Mouse (Mus musculus) heart, postnatal 0 days (tissue): ENCODE measurements around the gene Egln1. TPM values are rescaled to one million over a fixed set of nuclear protein-coding genes. Genes with fewer than 3 reads are reported as not detected.

Experiments
- ATAC-seq: fragments of 200-750 bp; cut with Nextera tagmentation; 2 replicates; pipeline ENCODE4 v1.8.0; 2017; ENCODE audit warnings: low read depth, moderate number of reproducible peaks, moderate library complexity; ENCODE audit not compliant: insufficient read depth
- DNase-seq: peaks from one replicate; pipeline ENCODE4 v3.0.0-alpha.2; 2016; ENCODE audit warnings: low spot score
- H3K27ac ChIP-seq: fragments of 300-500 bp; sonication (generic); 2 replicates; pipeline ENCODE4 v1.5.1; 2014; ENCODE audit warnings: low read depth, mild to moderate bottlenecking
- H3K27me3 ChIP-seq: fragments of 300-500 bp; sonication (generic); 2 replicates; pipeline ENCODE4 v1.6.1; 2014; ENCODE audit warnings: low read length, mixed read lengths; ENCODE audit not compliant: control insufficient read depth, insufficient read depth
- H3K36me3 ChIP-seq: fragments of 300-500 bp; sonication (generic); replicated peaks from 2 replicates; pipeline ENCODE4 v1.6.1; 2014; ENCODE audit warnings: low read length, mixed read lengths; ENCODE audit not compliant: control insufficient read depth, insufficient read depth
- H3K4me1 ChIP-seq: fragments of 300-500 bp; sonication (generic); 2 replicates; pipeline ENCODE4 v1.6.1; 2014; ENCODE audit warnings: antibody characterized with exemption; ENCODE audit not compliant: control insufficient read depth, insufficient read depth
- H3K4me2 ChIP-seq: fragments of 300-500 bp; sonication (generic); 2 replicates; pipeline ENCODE4 v1.6.1; 2014; ENCODE audit warnings: low read depth, mild to moderate bottlenecking, low read length, moderate library complexity
- H3K4me3 ChIP-seq: fragments of 300-500 bp; sonication (generic); 2 replicates; pipeline ENCODE4 v1.5.1; 2014; ENCODE audit warnings: low read depth, low read length
- H3K9ac ChIP-seq: fragments of 300-500 bp; sonication (generic); replicated peaks from 2 replicates; pipeline ENCODE4 v1.6.1; 2014; ENCODE audit warnings: low read depth, low read length, mixed read lengths
- H3K9me3 ChIP-seq: fragments of 300-500 bp; sonication (generic); replicated peaks from 2 replicates; pipeline ENCODE4 v1.6.1; 2016; ENCODE audit warnings: low read length; ENCODE audit not compliant: control insufficient read depth
- CTCF ChIP-seq: IDR thresholded peaks from 2 replicates; pipeline ENCODE4 v1.5.1; 2016; ENCODE audit warnings: antibody characterized with exemption, control low read depth, low read depth
- EP300 ChIP-seq: IDR thresholded peaks from 2 replicates; pipeline ENCODE4 v1.6.1; 2016; ENCODE audit warnings: antibody characterized with exemption, low read depth
- WGBS: fragments of 180-500 bp; shearing (Covaris S2); extraction: QIAGEN DNeasy Blood & Tissue Kit; methylation state at CpG from one replicate; pipeline ENCODE4 v1.1.7; 2014; 5-methylcytosine and 5-hydroxymethylcytosine counted together
- polyA plus RNA-seq: library from polyadenylated mRNA; unstranded; fragments of >200 nt; fragmentation: Nextera tagmentation; extraction: Ambion mirVana; gene quantifications from 2 replicates; pipeline ENCODE4 v1.2.1, GENCODE M21; 2015
- total RNA-seq: library from RNA; depleted of rRNA; stranded (reverse); fragments of >200 nt; gene quantifications from 2 replicates; pipeline ENCODE4 v1.2.3, GENCODE M21; 2014; ENCODE audit warnings: low replicate concordance

The Egln1 gene
- total and polyA plus RNA-seq, 2 experiments from 2014 or later: 17.7 to 79.6 TPM

DNA sequence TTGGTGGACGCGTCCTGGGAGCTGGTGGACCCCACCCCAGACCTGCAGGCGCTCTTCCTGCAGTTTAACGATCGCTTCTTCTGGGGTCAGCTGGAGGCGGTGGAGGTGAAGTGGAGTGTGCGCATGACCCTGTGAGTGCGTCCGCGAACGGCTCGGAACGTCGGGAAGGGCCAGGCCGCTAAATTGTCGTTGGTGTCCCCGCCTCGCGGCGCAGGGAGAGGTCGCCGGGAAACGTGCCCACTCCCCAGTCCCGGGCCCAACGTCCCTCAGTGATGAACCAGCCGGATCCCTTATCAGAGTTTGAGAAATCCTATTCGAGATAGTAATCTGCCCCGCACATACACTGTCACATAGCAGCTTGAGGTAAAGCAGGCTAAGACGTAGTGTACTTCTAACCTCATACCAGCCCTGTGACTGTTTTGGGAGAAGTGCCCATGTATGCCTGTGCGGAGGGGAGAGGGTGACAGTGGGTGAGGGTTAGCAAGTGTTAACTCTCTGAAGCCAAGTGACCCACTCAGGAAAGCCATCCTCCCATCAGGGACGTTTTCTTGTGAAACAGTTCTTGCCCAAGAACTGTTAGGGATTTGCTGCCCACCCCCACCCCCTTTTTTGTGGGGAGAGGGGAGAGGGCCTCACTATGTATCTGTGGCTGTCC is 50.7 kb downstream of the Egln1 start:
- H3K4me1 ChIP-seq: peaks cover 13% of the 10 kb centered on the region
- H3K4me2 ChIP-seq: peak overlapping the region; percentile 96
- 2% methylated on average over 31 of the region's 31 CpGs for WGBS
- TF ChIP-seq CTCF (no peak), EP300 (no peak)
- no peaks in the 10 kb centered on the region for H3K27me3 ChIP-seq
- no peak for DNase-seq
- H3K36me3 ChIP-seq: peaks cover 55% of the 10 kb centered on the region
- ATAC-seq: peak; percentile 3; the same call in 1 of the 2 replicates
- H3K9me3 ChIP-seq: no peaks in the 10 kb centered on the region
- peak overlapping the region; percentile 82 for H3K4me3 ChIP-seq
- H3K9ac ChIP-seq: peak overlapping the region; percentile 79
- peak overlapping the region; percentile 84 for H3K27ac ChIP-seq

DNA sequence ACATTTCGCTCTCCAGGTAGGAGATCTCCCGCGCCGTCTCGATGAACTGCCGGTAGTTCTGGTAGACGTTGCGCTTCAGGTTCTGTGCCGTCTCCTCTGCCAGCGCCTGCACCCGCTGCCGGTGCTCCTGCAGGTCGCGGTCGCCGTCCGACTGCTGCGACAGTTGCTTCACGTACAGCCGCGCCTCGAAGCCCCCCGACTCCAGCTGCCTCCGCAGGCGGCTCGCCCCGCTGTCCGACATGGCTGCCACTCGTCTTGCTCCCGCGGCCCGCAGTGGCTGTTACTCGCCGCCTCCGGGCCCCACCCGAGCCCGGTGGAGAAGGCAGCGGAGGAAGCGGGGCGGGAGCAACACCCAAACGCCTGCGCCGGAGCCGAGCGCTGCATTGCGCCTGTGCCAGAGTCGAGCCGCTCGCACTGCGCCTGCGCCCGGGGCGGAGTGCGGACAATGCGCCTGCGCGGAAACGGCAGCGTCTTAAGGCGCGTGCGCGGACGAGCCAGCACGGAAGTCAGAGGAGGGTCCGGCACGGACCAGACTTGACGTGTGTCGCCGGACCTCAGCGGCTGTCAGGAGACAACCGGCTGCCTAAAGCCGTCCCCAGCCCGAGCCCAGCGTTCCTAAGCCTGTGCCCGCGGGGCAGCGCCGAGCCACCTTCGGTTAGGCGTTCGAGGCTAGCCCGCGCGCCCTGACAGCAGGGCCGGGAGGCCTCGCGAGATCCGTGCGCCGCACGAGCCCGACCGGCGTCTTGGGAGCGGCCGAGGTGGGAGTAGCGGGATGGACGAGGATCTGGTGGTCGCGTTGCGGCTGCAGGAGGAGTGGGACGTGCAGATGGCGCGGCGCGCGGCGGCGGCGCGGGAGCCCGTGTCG is 51.5 kb downstream of the Egln1 start, which contains the start of the genes Exoc8 and Sprtn:
Exoc8 (minus strand) TSS at position 320 of the 865 bp plus-strand sequence.
Sprtn (plus strand) TSS at position 501 of the 865 bp plus-strand sequence.
- H3K27me3 ChIP-seq: no peaks in the 10 kb centered on the region
- H3K36me3 ChIP-seq: peaks cover 48% of the 10 kb centered on the region
- ATAC-seq (peak; percentile 89), DNase-seq (peak; percentile 94)
- under 1% methylated on average over 93 of the region's 114 CpGs for WGBS
- H3K4me2 ChIP-seq: peak within 1 kb of the TSS; percentile 96
- H3K4me3 ChIP-seq: peak within 1 kb of the TSS; percentile 82
- H3K9ac ChIP-seq: peak within 1 kb of the TSS; percentile 79
- H3K4me1 ChIP-seq: peaks cover 13% of the 10 kb centered on the region
- H3K9me3 ChIP-seq: no peaks in the 10 kb centered on the region
- no peak for TF ChIP-seq EP300
- 0 out of 2 replicates have a peak, but pooled peaks have one; percentile 0 for TF ChIP-seq CTCF
- peak within 1 kb of the TSS; percentile 84 for H3K27ac ChIP-seq

DNA sequence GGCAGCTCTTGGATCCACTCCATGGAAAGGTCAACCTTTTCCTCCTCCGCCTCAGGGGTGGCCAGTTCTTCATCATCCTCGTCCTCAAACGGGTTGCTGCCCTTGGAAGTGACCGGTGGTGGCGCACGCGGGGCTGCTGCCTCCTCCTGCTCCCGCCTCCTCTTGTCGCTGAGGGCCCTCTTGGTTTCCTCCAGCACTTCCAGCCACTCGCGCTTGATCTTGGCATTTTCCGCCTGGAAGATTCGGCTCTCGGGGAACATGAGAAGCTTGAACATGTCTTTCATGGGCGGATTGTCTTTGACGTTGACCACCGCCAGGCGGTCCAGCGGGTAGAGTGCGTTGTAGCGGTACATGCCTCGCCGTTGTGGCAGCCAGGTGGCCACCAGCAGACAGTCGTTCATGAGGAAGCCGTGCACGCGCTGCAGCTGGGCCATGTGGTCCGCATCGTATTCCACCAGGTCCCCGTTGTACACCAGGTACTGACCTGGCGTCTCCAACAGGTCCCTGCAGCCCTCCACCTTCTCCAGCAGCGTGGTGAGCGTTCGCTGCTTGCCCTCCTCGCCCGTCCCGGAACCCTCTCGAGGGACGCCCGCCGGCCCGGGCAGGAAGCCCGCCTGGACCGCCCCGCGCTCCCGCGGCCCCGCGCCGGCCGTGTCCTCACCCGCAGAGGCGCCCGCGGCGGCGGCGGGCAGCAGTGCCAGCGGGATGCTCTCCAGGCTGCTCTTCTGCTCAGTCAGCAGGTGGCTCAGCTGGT is 52.3 kb downstream of the Egln1 start:
- H3K36me3 ChIP-seq: peaks cover 41% of the 10 kb centered on the region
- no peaks in the 10 kb centered on the region for H3K27me3 ChIP-seq
- no peak for TF ChIP-seq EP300
- peak; percentile 54 for TF ChIP-seq CTCF
- peak overlapping the region; percentile 79 for H3K9ac ChIP-seq
- WGBS: under 1% methylated on average over 60 of the region's 60 CpGs
- no peaks in the 10 kb centered on the region for H3K9me3 ChIP-seq
- peak overlapping the region; percentile 96 for H3K4me2 ChIP-seq
- peaks cover 13% of the 10 kb centered on the region for H3K4me1 ChIP-seq
- DNase-seq: peak; percentile 76
- H3K4me3 ChIP-seq: peak overlapping the region; percentile 82
- H3K27ac ChIP-seq: peak overlapping the region; percentile 84
- ATAC-seq: peak; percentile 51

DNA sequence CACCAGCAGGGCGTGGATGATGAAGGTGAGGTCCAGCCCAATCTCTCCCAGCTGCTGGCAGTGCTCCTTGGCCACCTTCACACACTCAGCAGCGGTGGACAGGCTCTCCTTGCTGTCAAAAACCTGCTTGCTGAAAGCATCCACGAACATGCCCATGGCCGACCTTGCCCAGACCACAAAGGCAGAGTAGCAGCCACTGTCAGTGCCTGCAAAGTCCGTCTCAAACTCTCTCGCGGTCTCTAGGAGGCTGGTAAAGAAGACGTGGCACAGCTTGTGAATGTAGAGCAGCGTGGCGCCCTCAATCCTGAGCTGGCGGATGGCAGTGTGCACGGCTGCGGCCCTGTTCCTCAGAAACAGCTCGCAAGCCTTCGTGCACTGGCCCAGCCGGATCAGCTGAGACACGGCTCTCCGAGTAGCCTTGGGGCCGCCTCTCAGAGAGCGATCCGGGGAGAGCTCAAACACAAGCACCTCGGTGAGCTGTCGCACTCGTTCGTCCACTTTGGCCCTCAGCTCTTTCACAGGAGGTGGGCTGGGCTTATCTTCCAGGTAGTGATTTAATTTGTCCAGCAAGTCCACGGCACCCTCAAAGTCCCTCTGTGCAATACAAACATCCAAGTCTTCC is 53.0 kb downstream of the Egln1 start:
- H3K9me3 ChIP-seq: no peaks in the 10 kb centered on the region
- no peak for DNase-seq
- peaks cover 13% of the 10 kb centered on the region for H3K4me1 ChIP-seq
- TF ChIP-seq CTCF (no peak), EP300 (no peak)
- H3K27ac ChIP-seq: no peak overlapping the region
- peak overlapping the region; percentile 96 for H3K4me2 ChIP-seq
- no peak for ATAC-seq
- peaks cover 42% of the 10 kb centered on the region for H3K36me3 ChIP-seq
- WGBS: 79% methylated on average over 26 of the region's 26 CpGs
- peak overlapping the region; percentile 82 for H3K4me3 ChIP-seq
- no peaks in the 10 kb centered on the region for H3K27me3 ChIP-seq
- H3K9ac ChIP-seq: peak overlapping the region; percentile 79; the same call in 1 of the 2 replicates
